Mouse (Mus musculus) cerebellum, adult 9-10 months (tissue): ENCODE measurements around the gene Gm973.
A peak's percentile ranks its signal among the peaks of the same experiment; 100 is the strongest.

ENCODE experiments used
- DNase-seq: peaks from one replicate; pipeline ENCODE4 v3.0.0; 2022

The Gm973 gene

DNA sequence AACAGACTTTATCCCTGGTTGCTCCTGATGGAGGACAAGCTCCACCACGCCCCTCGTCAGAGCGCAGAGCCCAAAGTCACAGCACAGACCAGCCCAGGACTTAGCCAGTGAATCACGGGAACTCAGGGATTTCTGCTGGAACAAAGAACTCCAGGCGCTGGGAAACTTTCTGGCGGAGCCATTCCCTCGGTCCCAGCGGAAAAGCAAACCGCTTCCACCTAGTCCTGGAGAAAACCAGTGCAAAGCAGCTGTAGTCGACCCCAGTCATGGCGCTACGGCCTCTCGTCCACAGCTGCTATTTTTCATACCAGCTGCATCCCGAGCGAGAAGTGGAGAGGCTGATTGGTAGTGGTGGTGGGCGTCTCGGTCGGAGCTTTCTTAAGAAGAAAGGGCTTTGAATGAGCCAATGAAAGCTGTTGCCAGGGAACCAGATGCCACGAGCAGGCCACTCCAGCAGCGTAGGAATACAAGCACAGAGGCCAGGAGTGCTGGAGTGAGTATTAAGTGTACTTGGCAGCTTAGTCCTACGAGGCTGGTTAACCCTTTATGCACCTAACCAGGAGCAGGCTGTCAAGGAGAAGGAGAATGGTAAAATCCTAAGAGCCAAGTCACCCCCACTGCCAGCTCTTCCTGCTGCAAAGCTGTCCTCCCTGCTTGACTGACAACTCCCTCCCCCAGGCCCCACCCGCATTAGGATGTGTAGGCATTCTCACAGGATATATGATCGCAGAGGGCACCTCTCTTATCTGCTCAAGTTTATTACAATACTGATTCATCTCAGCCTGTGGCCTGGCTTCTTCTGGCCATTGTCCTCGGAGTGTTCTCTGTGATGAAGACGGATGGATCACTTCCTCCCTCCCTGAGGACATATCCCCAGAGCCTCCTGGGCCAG is at the start of gene Gm973:
Gene Gm973 (plus strand): TSS at position 239 of the 892 bp plus-strand sequence.
- DNase-seq = peak; percentile 17

DNA sequence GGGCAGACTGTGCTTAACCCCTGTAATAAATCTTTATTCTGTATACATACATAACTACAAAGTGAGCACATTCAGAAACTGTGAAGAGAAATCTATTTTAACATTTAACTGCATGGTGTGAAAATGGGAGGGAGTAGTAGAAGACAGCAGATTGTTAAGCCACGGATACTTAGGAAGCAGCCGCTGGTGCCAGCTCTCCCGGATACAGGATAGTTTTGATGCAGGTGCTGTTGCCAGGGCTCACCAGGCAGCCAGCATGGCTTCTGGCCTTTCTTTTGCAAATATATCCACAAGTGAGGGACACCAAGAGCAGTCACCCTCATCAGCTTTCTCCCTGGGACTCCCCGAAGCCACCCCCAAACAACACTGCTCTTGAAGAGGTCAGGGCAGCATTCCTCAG is 46.9 kb upstream of the Gm973 start:
- DNase-seq = peak; percentile 83

DNA sequence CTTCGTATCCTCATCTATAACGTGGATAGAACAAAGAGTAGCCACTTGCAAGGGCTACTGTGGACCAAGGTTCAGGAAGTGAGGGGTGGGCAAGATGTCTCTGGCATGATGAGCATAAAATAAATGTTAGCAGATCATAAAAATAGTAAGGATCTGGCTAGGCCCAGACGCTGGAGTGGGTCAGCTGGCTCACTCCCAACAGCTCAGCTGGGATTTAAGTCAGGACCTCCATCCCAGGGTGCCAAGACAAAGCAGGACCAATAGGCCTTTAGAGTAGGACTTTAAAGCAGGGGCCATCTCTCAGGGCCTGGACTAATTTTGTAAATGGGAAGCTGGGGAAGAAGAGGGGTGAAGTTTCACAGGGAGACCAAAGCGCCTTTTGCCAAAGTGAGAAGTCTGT is 45.3 kb upstream of the Gm973 start:
- DNase-seq = no peak

DNA sequence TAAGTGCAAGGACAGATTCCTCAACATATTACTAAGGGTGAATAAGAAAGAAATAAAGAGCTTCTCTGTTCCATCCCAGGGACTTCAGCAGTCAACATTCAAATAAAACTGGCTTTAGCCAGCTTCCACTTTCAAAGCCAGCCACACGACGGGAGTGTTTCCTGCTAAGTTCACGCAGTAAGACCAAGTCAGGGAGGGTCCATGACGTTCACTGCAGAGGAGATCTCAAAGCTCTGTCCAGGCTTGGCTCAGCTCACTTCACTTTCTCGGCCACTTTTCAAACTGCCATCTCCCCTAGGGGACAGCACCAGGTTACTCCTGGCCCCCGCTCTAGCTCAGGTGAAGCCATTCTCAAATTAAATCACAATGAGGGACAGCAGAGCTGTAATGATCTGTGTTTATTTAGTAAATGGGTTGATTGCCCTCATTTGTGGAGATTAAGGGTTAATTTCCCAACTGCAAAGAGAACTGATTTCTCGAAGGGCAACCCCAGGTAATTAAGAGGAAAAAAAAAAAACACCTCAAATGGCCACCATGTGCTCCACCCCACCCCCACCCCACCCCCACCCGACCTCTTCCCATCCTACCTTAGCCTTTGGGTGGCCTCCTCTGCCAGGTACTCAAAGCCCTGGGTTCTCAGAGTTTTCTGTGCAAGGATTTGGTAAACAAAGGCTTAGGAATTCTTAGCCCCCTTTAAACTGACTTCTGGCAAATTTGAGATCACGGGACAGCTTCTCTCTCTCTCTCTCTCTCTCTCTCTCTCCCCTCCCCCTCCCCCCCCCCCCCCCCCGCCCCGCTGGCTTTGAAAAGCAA is 43.5 kb upstream of the Gm973 start:
- no peak for DNase-seq

DNA sequence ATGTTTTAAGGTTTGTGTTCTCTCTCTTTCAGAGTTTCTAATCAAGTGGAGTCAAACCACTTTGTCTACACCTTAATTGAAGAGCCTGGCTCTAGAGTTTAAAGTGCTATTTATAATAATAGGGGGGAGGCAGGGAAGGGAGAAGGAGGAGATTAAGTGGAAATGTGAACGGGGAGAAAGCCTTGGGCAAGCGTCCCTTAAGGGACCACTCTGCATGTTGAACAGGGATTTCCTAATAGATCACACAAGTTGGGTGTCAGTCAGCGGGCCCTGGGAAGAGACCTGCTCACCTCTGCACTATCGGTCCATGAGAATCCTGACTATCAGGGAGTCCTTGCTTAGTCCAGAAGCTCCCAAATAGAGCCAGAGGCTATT is 42.9 kb upstream of the Gm973 start:
- DNase-seq = no peak

DNA sequence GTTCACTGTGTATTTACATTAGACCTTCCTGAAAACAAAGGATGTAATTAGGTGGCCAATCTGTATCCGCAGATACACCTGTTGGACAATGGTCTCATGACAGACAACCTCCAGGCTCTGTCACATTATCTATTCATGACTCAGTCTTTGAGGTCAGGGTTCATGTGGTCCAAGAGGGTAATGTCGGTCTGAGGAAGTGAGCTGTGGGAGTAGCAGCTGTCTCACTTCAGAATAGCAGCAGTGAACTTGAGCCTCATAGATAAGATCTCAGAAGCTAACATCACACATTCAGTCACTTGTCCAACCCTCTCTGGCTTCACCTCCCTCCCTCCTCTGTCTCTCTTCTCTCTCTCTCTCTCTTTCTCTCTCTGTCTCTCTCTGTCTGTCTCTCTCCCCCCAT is 40.4 kb upstream of the Gm973 start:
- no peak for DNase-seq

DNA sequence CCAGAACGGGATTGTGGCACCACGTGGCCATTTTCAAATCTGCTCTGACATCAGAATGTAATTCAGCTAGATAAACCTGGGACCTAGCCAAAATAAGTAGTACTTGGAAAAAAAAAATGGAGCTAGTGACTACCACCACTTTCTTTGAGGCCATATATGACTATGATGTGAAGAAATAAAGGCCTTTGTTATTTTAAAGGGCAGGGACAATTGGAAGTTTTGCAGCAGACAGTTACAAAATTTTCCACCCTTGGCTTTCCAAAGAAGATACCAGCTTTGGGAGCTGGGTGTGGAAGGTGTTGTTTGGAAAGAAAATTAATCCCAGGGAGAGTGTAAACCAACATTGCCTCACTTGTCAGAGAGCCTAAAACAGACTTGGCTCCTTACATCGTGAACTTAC is 37.2 kb upstream of the Gm973 start:
- peak; percentile 14 for DNase-seq

DNA sequence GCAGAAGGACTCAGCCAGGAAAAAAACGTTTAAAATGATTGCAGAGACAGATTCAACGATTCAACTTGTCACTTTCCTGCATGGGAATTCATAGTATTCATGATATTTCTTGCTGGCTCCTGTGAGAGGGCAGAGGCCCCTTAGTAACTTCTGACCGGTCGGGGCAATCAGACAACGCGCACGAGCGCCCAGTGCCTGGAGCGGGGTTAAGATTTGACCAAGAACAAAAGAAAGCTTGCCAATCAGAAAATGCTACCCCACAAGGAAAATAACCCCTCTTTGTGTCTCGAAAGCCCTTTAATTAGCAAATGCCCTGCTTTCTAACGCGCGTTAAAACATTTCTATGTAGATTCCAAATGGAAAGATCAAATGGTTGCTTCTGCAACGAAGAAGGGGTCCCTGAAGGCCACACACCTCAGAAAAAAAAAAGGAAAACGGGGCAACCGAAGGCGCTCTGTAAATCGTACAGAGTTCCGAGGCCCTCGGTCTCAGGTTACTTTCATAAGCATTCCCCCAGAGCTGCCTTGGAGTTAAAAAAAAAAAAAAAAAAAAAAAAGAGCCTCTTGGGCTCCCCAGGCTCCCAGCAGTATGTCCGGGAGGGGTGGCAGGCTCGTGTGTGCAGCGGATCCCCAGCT is 35.1 kb upstream of the Gm973 start:
- peak; percentile 39 for DNase-seq

DNA sequence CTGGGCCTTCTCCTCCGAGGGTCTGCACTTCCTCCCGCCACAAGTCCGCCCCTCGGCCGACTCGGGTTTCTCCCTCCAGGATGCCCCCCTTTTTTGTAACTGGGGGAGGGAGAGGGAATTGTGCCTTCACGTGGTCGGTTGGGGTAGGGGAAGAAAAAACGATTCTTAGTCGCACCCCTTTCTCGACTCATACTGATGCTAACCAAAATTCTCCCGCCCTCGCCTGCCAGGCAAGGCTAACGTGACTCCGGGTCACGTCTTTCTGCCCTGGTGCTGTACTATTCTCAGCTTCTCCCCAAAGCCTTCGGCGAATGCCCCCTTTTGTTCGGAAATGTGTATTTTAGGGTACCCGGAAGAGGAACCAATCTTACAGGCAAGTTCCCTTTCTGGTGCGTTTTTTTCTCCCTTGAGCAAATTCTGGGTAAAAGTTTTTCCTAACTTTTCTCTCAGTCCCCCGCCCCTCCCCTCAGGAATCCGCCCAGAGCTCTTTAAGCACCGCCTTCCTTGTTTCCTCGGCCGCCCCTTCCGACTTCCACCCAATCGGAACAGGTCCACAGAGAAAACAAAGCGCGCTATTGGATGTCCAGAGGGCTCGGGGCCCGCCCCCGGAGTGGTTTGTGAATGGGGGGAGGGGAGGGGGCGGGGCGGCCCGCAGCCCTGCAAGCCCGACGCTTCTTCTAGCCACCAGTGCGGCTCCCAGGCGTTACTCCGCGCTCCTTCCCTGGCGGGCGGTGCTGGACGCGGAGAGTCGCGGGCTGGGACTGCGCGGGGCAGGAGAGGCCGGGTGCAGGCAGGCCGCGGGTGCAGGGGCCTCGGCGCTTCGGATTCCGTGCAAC is 34.4 kb upstream of the Gm973 start:
- DNase-seq = peak; percentile 95

DNA sequence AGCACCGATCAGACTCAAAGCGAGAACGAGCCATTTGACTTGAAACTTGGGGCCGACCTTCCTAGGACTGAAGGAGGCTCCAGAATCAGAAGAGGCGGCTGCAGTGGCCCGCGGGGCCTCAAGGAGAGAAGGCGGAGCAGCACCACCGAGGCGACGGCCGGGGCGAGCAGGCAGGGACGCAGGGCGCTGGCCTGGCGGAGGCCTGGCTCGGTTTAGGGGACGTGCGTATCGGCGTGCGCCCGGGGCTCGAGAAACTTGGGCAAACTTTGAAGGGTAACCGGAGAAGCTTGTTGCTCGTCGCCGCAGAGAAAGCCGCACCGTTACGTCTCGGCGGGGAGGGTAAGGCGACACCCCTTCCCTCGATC is 33.8 kb upstream of the Gm973 start, which contains the start of gene Fzd7:
Gene Fzd7 (plus strand): TSS at position 94 of the 365 bp plus-strand sequence.
- DNase-seq = no peak

DNA sequence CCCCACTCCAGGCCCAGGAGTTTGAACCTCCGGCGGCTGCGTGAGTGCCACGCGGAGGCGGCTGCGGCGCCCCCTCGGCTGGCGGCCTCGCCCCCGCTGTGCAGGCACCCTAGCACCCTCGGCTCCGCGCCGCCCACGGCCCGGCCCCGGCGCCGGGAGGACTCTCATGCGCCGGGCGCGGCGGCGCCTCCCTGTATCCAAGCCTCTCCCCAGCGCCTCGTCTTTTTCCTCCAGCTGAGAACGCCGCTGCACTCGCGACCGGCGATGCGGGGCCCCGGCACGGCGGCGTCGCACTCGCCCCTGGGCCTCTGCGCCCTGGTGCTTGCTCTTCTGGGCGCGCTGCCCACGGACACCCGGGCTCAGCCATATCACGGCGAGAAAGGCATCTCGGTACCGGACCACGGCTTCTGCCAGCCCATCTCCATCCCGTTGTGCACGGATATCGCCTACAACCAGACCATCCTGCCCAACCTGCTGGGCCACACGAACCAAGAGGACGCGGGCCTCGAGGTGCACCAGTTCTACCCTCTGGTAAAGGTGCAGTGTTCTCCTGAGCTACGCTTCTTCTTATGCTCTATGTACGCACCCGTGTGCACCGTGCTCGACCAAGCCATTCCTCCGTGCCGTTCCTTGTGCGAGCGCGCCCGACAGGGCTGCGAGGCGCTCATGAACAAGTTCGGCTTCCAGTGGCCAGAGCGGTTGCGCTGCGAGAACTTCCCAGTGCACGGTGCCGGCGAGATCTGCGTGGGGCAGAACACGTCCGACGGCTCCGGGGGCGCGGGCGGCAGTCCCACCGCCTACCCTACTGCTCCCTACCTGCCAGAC is 33.2 kb upstream of the Gm973 start:
- peak; percentile 73 for DNase-seq

DNA sequence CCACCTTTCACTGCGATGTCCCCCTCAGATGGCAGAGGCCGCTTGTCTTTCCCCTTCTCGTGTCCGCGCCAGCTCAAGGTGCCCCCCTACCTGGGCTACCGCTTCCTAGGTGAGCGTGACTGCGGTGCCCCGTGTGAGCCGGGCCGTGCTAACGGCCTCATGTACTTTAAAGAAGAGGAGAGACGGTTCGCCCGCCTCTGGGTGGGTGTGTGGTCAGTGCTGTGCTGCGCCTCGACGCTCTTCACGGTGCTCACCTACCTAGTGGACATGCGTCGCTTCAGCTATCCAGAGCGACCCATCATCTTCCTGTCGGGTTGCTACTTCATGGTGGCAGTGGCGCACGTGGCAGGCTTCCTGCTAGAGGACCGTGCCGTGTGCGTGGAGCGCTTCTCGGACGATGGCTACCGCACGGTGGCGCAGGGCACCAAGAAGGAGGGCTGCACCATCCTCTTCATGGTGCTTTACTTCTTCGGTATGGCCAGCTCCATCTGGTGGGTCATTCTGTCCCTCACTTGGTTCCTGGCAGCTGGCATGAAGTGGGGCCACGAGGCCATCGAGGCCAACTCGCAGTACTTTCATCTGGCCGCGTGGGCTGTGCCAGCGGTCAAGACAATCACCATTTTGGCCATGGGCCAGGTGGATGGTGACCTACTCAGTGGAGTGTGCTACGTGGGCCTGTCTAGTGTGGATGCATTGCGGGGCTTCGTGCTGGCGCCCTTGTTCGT is 32.4 kb upstream of the Gm973 start:
- DNase-seq = peak; percentile 93

DNA sequence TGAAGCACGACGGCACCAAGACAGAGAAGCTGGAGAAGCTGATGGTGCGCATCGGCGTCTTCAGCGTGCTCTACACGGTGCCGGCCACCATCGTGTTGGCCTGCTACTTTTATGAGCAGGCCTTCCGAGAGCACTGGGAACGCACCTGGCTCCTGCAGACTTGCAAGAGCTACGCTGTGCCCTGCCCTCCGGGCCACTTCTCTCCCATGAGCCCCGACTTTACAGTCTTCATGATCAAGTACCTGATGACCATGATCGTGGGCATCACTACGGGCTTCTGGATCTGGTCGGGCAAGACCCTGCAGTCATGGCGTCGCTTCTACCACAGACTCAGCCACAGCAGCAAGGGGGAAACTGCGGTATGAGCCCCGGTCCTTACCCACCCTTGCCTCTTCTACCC is 31.8 kb upstream of the Gm973 start:
- no peak for DNase-seq

DNA sequence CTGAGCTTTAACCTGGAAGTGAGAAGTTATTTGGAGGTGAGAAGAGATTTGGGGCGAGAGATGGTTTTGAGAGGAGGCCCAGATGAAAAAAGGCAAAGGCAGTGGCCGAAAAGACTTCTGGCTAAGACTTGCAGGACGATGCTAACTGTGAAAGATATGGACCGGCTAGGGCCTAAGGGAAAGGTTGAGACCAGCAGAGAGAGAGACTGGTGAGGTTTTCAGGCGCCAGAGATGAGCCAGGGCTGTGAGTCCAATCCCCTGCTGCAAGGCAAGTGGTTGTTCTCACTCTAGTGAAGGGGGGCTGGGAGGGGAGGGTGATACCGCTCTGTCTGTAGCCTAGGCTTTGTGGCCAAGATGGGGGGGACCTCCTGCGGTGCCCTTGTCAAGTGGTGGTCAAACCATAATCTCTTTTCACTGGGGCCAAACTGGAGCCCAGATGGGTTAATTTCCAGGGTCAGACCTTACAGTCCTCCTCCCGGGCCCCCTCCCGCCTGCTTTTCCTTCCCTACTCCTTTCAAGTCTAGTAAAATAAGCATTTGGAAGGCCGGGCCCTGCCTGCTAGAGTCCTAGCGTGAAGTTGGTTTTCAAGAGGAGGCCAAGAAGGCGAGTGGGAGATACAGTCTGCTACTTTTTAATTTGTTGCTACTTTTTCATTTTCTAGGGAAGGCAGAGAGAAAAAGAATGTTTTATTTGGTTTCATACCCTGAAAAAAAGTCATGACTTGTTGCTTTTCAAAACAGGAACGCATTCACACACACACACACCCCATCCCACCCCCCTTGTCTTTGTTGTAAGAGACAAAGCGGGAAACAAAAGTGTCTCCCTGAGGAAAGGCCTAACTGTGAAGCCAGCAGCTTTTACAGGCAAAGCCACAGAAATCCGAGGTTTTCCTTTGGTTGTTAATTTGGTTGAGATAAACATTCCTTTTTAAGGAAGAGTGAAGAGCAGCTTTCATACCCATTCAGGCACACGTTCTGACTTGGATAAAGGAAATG is 31.0 kb upstream of the Gm973 start:
- peak; percentile 68 for DNase-seq

DNA sequence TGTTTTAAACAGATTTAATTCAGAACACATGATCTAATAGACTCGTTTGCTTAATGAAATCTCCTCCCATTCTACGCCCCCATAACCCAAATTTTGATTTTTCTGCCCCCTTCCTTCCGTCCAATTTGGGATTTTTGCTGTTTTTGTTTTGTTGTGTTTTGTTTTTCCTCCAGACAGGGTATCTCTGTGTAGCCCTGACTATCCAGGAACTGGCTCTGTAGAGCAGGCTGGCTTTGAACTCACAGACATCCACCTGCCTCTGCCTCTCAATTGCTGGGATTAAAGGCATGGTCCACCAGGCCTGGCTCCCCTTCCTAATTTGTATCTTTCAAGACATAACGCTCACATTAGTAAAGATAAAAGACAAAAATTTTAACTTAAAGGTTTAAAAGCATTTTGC is 30.3 kb upstream of the Gm973 start:
- DNase-seq = no peak

DNA sequence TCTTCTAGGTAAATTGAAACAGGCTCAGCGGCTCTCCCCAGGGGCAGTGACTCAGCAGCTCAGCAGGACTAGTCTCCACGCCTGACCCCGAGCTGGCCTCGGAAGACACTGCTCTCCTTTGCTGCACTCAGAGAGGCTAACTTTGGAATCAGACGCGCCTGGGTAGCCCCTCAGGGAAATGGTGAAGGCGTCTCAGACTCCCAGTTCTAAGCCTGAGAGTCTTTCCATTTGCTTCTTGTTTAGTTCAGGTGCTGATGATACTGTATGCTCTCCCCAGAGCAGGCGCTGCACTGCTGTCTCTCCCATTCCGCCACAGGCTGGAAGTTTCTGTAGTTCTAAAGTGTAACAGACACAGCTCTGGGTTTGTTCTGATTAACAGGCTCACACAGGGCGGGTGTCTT is 28.4 kb upstream of the Gm973 start:
- DNase-seq = no peak

DNA sequence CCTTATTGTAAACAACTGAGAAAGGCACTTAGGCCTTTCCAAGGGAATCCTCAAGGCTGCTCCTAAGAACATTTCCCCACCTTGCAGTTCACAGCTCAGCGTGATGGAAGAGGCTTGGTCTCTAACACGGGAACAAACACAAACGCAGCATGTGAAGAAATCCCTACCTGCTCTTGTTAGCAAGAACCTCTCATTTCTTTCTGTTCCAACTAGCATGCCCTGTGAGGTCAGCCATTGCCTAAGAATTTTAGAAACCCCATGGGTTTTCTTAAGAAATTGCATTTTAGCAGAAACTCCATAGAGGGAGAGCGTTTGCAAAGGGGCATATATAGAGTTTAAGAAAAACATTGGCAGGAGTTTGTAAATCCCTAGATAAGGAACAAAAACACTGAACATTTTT is 27.6 kb upstream of the Gm973 start:
- DNase-seq = no peak

DNA sequence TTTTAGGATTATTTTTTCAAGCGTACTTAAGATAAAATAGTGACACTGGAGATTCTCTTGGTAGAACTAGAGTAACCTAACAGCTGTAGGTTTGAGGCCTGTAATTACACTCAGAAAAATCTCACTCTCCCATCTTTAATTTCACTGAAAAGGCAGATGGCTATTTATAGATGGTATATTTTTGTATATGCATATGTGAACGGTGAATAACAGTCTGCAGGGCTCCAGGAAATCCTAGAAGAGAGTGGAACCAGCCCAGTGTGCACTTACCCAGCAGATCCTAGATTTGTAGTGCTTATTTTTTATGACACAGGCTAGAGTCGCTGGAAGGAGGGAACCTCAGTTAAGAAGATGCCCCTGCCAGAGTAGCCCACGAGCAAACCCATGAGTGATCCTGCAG is 27.1 kb upstream of the Gm973 start:
- no peak for DNase-seq

DNA sequence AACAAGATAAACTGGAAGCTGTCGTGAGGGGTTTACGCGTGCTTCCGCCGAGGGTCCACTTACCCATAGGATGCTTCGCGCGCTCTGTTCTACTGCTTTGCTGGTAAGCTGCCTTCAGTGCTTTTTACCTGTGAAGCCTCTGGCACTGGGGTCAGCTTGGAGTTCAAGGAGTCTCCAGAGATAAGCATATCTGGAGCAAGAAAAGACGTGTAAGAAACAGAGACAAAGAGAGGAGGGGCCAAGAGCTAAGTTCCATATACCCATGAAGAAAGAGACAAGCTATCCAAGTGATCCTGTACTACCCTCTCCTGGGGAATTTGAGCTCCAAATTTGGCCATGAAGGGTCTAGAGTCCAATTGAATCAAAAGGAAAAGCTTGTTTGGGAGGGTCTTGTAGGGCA is 24.5 kb upstream of the Gm973 start:
- DNase-seq = no peak

DNA sequence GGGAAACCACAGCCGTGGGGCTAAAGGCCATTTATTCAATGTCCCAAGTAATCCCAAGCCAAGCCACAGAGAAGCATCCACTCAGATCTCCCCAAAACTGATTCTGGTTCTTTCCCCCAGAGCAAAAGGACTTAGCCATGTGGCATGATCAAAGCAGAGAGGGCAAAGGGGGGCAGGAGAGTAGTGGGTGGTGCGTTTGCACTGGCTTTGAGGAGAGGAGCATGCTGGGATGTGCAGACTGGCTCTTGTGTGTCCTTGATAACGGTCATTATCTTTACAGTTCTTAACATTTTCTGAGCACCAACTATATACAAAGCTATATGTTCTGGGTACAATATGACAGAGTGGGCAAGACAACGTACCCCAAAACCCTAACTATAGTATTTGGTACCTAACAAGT is 23.6 kb upstream of the Gm973 start:
- no peak for DNase-seq
